Mouse (Mus musculus) bone marrow, adult 2 months (tissue): Measurements from ENCODE around the gene Morc4.

ENCODE experiments used
- CTCF ChIP-seq: fragments of 200-500 bp; IDR thresholded peaks from 2 replicates; pipeline ENCODE4 v1.5.1; 2011; ENCODE audit warnings: low read length, control low read depth; ENCODE audit not compliant: control insufficient read depth, insufficient read depth
- POLR2A ChIP-seq: fragments of 200-500 bp; IDR thresholded peaks from 2 replicates; pipeline ENCODE4 v1.6.1; 2011; ENCODE audit warnings: low read depth, mild to moderate bottlenecking, control low read depth, low read length, borderline replicate concordance; ENCODE audit not compliant: control insufficient read depth

DNA sequence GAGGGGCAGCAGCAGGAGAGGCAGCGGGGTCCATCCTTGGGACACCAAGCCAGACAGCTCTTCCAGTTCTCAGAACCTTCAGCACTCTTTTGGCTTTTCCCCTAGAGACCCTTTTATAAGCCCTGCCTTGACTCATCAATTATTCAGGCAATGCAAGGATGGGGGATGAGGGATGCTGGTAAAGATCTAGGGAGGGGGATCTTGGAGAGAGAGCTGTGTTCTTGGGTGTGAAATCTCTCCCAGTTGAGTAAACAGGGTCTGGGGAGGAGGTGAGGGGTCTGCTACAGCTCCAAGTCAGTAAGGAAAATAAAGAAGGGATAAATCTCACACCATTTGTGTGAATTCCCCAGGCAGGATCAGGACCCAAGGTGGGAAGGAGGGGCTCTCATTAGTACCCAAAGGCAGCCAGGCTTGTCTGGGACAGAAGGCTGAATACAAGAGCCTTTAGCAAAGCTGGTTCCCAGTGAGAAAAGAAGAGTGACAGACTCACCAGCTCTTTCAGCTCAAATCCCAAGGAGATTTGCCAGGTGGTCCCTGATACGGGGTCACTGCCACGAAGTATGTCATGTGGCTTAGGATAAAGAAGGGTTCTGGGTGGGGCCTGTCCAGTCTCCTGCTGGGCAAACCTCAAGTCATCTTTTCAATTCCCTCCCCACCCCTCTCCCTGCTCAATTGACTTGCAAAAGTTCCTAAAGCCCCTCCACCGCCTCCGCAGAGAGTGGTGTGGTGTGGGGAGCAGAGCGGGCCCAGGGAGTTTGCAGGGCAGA lies 89.0 kb downstream of the Morc4 start, which contains the start of gene Ripply1:
- TF ChIP-seq CTCF (no peak), POLR2A (no peak)
